Mouse (Mus musculus): ENCODE results near the gene Tomm40l.

- TF ChIP-seq CTCF (IDR thresholded peaks at IDR 0.05; ENCODE audit: low read depth) (no peak), EP300 (IDR thresholded peaks at IDR 0.05; ENCODE audit: low read depth) (no peak)
Observed at GRCm38 (mm10) chr1:171212854-171213253, 9.5 kb downstream of the Tomm40l start.
